Mouse (Mus musculus) lung, embryonic 14.5 days (tissue): Measurements from ENCODE around the gene Kirrel. TPM values are rescaled to one million over a fixed set of nuclear protein-coding genes. Genes with fewer than 3 reads are reported as not detected.
"Not testable (repeated sequence)": the region's sequence is repeated elsewhere in the genome, so short reads cannot be mapped to it uniquely, and the experiment has no call there.

Experiments
- ATAC-seq: fragments of 200-750 bp; cut with Nextera tagmentation; 2 replicates; pipeline ENCODE4 v1.8.0; 2017; ENCODE audit warnings: mild to moderate bottlenecking, moderate TSS enrichment, moderate library complexity; ENCODE audit not compliant: insufficient read depth
- DNase-seq: peaks from one replicate; pipeline ENCODE4 v3.0.0-alpha.2; 2015
- H3K27ac ChIP-seq: fragments of 300-500 bp; sonication (generic); 2 replicates; pipeline ENCODE4 v1.5.1; 2014; ENCODE audit warnings: low read depth, mild to moderate bottlenecking, moderate library complexity
- H3K27me3 ChIP-seq: fragments of 300-500 bp; sonication (generic); 2 replicates; pipeline ENCODE4 v1.6.1; 2014; ENCODE audit warnings: low read length, control low read depth; ENCODE audit not compliant: insufficient read depth
- H3K36me3 ChIP-seq: fragments of 300-500 bp; sonication (generic); 2 replicates; pipeline ENCODE4 v1.6.1; 2014; ENCODE audit warnings: control low read depth; ENCODE audit not compliant: insufficient read depth
- H3K4me1 ChIP-seq: fragments of 300-500 bp; sonication (generic); 2 replicates; pipeline ENCODE4 v1.6.1; 2014; ENCODE audit warnings: antibody characterized with exemption, control low read depth; ENCODE audit not compliant: insufficient read depth
- H3K4me2 ChIP-seq: fragments of 300-500 bp; sonication (generic); 2 replicates; pipeline ENCODE4 v1.6.1; 2014; ENCODE audit warnings: mild to moderate bottlenecking
- H3K4me3 ChIP-seq: fragments of 300-500 bp; sonication (generic); 2 replicates; pipeline ENCODE4 v1.5.1; 2014; ENCODE audit warnings: low read depth, low read length
- H3K9ac ChIP-seq: fragments of 300-500 bp; sonication (generic); 2 replicates; pipeline ENCODE4 v1.6.1; 2014
- H3K9me3 ChIP-seq: fragments of 300-500 bp; sonication (generic); 2 replicates; pipeline ENCODE4 v1.6.1; 2016; ENCODE audit warnings: low read depth, low read length, control low read depth
- CTCF ChIP-seq: IDR thresholded peaks from 2 replicates; pipeline ENCODE4 v1.5.1; 2016; ENCODE audit warnings: antibody characterized with exemption, low read depth
- WGBS: fragments of 180-500 bp; shearing (Covaris S2); extraction: QIAGEN DNeasy Blood & Tissue Kit; methylation state at CpG from one replicate; pipeline ENCODE4 v1.1.7; 2014; 5-methylcytosine and 5-hydroxymethylcytosine counted together
- polyA plus RNA-seq: library from polyadenylated mRNA; unstranded; fragments of >200 nt; fragmentation: Nextera tagmentation; extraction: Ambion mirVana; gene quantifications from 2 replicates; pipeline ENCODE4 v1.2.1, GENCODE M21; 2014

Kirrel gene
- polyA plus RNA-seq, 1 experiment from 2014 or later: 12.8 TPM

DNA sequence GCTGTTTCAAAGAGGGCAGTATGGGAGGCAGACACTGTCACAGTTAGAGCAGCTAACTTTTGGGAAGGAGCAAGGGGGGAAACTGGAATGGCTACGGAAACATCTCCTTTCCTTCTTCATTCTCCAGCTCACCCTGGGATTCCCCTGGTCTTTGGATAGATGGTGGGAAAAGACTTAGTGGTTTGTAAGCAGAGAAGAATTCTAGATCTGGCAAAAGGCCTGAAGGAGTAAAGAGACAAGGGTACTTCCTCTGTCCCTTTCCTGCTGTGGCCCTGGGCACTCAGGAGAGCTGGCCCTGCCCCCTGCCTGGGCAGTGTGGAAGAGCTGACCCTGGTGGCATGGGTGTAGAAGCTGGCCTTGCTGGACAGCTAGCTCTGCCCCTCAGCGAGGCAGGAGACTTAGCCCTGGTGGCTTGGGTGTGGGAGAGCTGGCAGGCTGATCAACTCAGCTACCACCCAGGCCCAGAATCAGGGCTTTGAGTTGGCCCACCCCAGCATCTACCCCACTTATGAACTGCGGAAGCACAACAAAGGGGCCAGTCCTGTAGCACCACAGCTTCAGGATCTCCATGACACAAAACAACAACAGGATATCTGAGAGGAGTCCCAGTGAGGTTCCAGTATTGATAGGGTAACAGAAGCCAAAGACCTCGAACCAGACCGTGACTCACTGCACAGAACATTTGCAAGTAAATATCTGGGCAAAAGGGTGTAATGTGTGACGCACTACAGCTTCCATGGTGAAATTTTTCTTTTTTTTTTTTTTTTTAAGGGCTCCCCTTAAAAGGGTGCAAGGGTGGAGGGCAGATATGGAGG is 58.6 kb downstream of the Kirrel start:
- Histone ChIP-seq H3K9me3 (no peaks in the 10 kb centered on the region), H3K4me1 (peaks cover 14% of the 10 kb centered on the region), H3K27ac (peak overlapping the region; percentile 46; the same call in 1 of the 2 replicates), H3K9ac (no peak overlapping the region), H3K4me3 (no peak overlapping the region), H3K4me2 (no peak overlapping the region), H3K36me3 (peaks cover 13% of the 10 kb centered on the region; the same call in 1 of the 2 replicates), H3K27me3 (no peaks in the 10 kb centered on the region)
- WGBS: 74% methylated on average over 6 of the region's 6 CpGs
- DNase-seq: no peak
- no peak for TF ChIP-seq CTCF
- no peak for ATAC-seq

DNA sequence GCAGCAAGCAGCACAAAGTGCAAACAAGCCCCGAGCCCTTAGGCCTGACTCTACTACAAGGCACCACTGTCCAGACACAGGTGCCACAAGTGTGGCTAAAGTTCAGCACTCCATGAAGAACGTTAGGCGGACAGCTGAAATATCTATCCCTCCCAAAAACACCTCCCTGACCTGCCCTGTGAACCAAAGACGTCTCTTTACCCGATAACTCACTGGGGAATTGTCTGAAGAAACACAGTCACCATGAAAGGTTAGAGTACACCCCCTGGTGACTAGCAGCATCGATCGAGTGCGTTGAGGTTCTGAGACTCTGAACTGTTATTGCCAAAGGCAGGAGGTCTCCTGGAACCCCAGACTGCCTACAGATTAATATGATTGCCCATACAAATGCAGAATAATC is 59.3 kb downstream of the Kirrel start:
- ATAC-seq (no peak), DNase-seq (no peak)
- Histone ChIP-seq H3K4me2 (no peak overlapping the region), H3K36me3 (peaks cover 9% of the 10 kb centered on the region; the same call in 1 of the 2 replicates), H3K4me1 (peaks cover 14% of the 10 kb centered on the region), H3K27me3 (no peaks in the 10 kb centered on the region), H3K9ac (no peak overlapping the region), H3K9me3 (no peaks in the 10 kb centered on the region), H3K4me3 (no peak overlapping the region), H3K27ac (peak overlapping the region; percentile 28; the same call in 1 of the 2 replicates)
- TF ChIP-seq CTCF: no peak
- WGBS: 61% methylated on average over 8 of the region's 8 CpGs

DNA sequence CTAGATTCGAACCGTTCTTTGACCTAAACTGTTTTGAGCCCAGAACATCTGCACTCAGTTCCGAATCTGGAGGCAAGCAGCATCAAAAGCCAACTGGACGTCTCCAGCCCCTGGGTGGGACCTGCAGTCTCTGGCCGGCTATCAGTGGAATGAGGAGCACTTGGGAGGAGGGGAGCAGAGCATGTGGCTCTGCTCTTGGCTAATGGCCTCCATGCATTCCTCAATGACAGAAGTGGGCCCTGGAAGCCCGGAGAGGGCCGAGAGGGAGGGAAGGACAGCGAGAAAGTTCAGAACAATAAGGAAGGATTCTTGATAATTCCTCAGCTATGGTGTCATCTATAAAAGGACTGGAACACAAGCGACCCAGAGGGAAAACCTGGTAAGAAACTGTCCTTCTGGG is 59.7 kb downstream of the Kirrel start:
- Histone ChIP-seq H3K27me3 (no peaks in the 10 kb centered on the region), H3K9ac (no peak overlapping the region; the same call in 1 of the 2 replicates), H3K27ac (peak overlapping the region; percentile 28; the same call in 1 of the 2 replicates), H3K4me2 (no peak overlapping the region), H3K9me3 (no peaks in the 10 kb centered on the region), H3K36me3 (peaks cover 6% of the 10 kb centered on the region; the same call in 1 of the 2 replicates), H3K4me1 (peaks cover 14% of the 10 kb centered on the region), H3K4me3 (no peak overlapping the region)
- WGBS: 35% methylated on average over 9 of the region's 9 CpGs
- ATAC-seq (peak; percentile 66; the same call in 1 of the 2 replicates), DNase-seq (peak; percentile 55)
- TF ChIP-seq CTCF: no peak

DNA sequence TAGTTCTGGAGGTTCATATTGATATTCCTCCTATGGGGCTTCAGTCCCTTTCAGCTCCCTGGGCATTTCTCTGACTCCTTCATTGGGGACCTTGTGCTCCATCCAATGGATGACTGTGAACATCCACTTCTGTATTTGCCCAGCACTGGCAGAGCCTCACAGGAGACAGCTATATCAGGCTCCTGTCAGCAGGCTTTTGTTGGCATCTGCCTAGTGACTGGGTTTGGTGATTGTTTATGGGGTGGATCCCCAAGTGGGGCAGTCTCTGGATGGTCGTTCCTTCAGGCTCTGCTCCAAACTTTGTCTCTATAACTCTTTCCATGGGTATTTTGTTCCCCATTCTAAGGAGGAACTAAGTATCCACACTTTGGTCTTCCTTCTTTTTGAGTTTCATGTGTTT is 60.7 kb downstream of the Kirrel start:
- not testable (repeated sequence) for H3K9me3 ChIP-seq, H3K27me3 ChIP-seq, H3K4me2 ChIP-seq, ATAC-seq, DNase-seq, H3K4me3 ChIP-seq, H3K36me3 ChIP-seq, H3K9ac ChIP-seq, H3K27ac ChIP-seq
- peaks cover 14% of the 10 kb centered on the region for H3K4me1 ChIP-seq
- 64% methylated on average over 1 of the region's 1 CpGs for whole genome bisulfite sequencing

DNA sequence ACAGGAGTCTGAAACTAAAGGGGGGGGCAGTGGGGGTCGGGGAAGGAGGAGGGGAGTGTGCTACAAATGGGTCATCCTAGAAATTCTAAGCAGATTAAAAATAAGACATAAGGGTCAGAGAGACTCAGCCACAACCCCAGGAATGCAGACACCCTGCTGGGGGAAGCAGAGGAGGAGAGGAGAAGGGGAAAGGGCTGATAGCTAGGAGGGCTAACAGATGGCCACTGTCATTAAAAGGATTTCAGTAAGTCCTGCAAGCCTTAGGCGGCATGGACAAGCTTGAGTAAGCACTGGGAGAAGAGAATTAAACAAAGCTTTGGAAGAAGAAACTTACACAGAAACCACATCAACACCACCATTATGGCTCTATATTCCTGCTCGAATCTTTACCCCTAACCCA is 62.3 kb downstream of the Kirrel start:
- WGBS: 47% methylated on average over 3 of the region's 3 CpGs
- ATAC-seq: no peak

DNA sequence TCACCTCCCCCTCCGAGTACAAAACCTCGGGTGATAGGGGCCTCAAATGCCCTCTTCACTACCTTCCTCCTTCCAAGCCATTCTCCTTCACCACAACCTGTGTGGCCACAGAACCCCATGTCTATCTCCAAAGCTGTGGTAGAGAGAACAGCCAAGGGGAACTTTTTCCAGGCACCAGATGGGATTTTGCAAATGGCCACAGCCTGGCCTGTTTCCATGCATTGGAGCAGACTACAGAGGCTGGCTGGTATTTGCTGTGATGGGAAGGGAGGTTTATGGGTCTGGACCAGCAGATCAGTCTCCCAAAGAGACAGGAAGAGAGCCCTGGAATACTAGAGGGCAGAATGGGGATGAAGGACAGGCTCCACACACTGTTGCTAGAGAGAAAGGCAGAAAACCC is 69.7 kb downstream of the Kirrel start:
- Histone ChIP-seq H3K36me3 (peaks cover 3% of the 10 kb centered on the region; the same call in 1 of the 2 replicates), H3K4me1 (no peaks in the 10 kb centered on the region; the same call in 1 of the 2 replicates), H3K27me3 (no peaks in the 10 kb centered on the region), H3K4me2 (no peak overlapping the region), H3K4me3 (no peak overlapping the region), H3K9ac (no peak overlapping the region), H3K27ac (no peak overlapping the region), H3K9me3 (no peaks in the 10 kb centered on the region)
- no peak for ATAC-seq
- DNase-seq: no peak
- no peak for TF ChIP-seq CTCF
- 78% methylated on average over 2 of the region's 2 CpGs for WGBS

More for the DNA sequence above, 62.3 kb downstream of the Kirrel start:
- Histone ChIP-seq H3K4me3 (no peak overlapping the region), H3K4me2 (no peak overlapping the region), H3K4me1 (peaks cover 10% of the 10 kb centered on the region), H3K9ac (no peak overlapping the region), H3K27ac (no peak overlapping the region), H3K36me3 (peaks cover 5% of the 10 kb centered on the region; the same call in 1 of the 2 replicates), H3K27me3 (no peaks in the 10 kb centered on the region), H3K9me3 (no peaks in the 10 kb centered on the region)
- no peak for TF ChIP-seq CTCF
- DNase-seq: no peak

DNA sequence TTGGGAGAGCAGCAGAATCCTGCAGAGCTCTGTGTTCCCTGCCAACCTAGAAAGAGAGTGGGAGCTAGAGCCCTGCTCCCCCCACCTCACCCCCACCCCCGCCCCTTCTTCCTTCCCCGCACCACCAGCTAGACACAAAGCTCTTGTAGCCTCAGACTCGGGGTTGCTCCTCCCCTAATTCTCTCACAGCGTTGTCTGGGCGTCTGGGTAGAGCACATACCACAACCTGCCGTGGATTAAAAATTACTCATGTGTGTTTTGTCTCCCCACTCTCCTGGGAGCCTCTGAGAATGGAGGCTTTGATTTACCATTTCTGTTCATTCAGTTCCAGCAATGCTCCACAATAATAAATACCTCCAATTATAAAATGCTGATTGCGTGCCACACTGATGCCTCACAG is 72.2 kb downstream of the Kirrel start:
- H3K4me1 ChIP-seq: no peaks in the 10 kb centered on the region; the same call in 1 of the 2 replicates
- H3K27me3 ChIP-seq: no peaks in the 10 kb centered on the region
- H3K4me3 ChIP-seq: no peak overlapping the region
- ATAC-seq (no peak), DNase-seq (peak; percentile 33)
- H3K9ac ChIP-seq: no peak overlapping the region
- peaks cover 18% of the 10 kb centered on the region for H3K36me3 ChIP-seq
- WGBS: 42% methylated on average over 7 of the region's 7 CpGs
- TF ChIP-seq CTCF: no peak
- H3K4me2 ChIP-seq: no peak overlapping the region
- H3K9me3 ChIP-seq: no peaks in the 10 kb centered on the region
- H3K27ac ChIP-seq: no peak overlapping the region
